Mouse (Mus musculus) gastrocnemius, adult 18-20 months (tissue): Measurements from ENCODE around the gene 4430402I18Rik. TPM values are rescaled to one million over a fixed set of nuclear protein-coding genes. Genes with fewer than 3 reads are reported as not detected.

Experiments
- total RNA-seq, 2 experiments: library from RNA; stranded (reverse); gene quantifications; 2 replicates each; pipeline ENCODE4 v1.2.3; 2021

Gene 4430402I18Rik
- total RNA-seq, 2 experiments from 2014 or later: 1.1 to 2.9 TPM

Other genes with a start within 250 kb of the 4430402I18Rik start
- 1 to 10 TPM; 3.1 to 3.6 TPM for gene Slc1a1, start 132.8 kb downstream of the 4430402I18Rik start, total RNA-seq
- gene Plpp6, start 3.8 kb downstream of the 4430402I18Rik start, total RNA-seq: 1 to 10 TPM; 1.5 to 1.8 TPM
- gene Cdc37l1, start 22.6 kb upstream of the 4430402I18Rik start, total RNA-seq: 10 to 100 TPM; 42.2 to 43.5 TPM
- 10 to 100 TPM; 33.4 to 44.6 TPM for gene Ak3, start 80.2 kb upstream of the 4430402I18Rik start, total RNA-seq
- 1 to 10 TPM; 5.6 to 5.8 TPM for gene Rcl1, start 133.6 kb upstream of the 4430402I18Rik start, total RNA-seq